Mouse (Mus musculus): ENCODE results near the gene Gnl3l.
A peak's percentile ranks its signal among the peaks of the same experiment; 100 is the strongest.

The Gnl3l gene

DNA sequence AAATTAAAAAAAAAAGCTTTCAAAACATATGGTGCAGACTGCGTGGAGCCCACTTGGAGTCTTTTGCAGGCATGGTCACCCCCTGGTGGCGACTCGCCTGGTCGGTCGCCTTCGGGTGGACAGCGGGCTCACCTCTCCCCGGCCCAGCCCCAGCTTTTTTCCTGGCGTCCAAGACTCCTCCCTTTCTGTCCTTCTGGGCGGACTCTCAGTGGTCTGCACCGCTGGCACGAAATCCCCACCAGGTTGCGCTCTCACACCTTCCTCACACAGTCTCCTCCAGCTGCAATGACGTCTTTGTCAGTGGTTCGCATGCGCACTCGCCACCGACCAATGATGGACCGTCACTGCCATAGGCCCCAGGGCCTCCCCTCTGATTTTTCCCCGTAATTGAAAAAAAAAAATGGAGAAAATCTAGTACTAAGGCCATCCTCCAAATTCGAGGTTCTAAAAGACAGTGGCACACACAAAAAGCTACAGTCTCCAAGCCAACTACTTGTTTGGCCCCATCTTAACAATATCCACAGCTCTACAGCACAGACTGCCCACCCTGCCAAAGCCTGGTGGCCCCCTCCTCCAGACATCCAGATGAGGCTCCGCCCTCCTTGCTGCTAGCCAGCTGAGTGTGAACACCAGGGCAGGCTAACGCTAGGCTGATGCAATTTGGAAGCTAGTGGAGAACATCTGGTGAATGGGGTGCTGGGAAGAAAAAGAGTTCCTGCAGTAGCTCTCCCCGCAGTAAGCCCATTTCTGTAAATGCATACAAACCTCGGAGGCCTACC, 60.4 kb downstream of the Gnl3l start:
- peak; percentile 85 for DNase-seq

DNA sequence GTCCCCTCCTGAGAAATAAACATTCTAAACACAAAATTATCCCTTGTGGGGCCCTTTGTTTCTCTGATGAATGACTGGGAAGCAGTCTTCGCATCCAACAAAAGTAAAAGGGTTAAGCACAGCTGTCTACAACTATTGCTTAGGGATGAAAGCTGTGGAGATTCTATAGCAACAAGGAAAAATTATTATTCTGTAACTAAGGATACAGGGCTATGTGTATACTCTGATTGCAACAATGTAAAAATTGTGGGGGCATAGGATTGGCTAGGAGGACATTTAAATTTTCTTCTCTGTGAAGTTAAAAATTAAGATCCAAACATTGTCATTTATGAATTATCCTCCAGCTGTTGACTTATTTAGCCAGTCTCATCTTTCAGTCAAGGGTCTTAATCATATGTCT, 61.1 kb downstream of the Gnl3l start:
- DNase-seq: no peak

DNA sequence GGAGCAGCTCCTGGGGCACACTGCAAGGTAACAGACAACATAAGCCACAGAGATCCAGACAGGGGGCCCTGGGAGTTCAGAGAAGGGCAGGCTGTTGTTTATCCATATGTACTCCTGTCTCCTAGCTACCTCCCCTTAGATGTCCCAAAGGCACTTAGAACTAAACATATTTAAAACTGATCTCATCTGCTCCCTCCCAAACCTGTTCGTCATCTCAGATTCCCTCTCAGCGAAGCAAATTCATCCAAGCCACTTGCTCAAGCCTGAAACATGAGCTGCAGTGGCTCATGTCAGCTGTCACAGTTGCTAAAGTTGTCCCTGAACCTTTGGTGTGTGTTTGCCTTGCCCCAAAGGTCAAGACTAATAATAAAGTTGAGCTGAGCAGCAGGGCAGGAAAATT, 61.7 kb downstream of the Gnl3l start:
- no peak for DNase-seq

DNA sequence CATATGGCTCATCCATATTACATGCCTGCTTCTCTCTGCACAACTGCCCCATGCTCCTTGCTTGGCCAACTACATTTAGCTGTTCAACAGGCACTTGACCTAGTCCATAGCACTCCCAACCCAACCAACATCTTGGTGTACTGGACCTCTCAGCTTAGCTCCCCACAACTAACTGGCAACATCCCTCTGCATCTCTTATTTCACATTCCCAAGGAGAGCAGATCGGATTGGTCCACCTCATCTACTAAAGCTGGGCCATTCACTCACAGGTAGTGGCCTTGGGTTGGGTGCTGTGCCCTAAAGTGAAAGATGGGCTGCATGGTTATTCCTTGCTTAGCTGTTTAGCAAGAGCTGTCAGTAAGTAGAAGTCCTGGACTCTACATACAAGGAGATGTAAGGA, 62.4 kb downstream of the Gnl3l start:
- DNase-seq: no peak

Measured in kidney, postnatal 14 days (tissue).